Mouse (Mus musculus) megakaryocyte-erythroid progenitor cell, adult 5 weeks (primary cell): ENCODE data around the gene Btbd17. TPM values are rescaled to one million over a fixed set of nuclear protein-coding genes. Genes with fewer than 3 reads are reported as not detected.

Experiments
- polyA plus RNA-seq: library from polyadenylated mRNA; stranded (reverse); fragments of >175 nt; gene quantifications from 2 replicates; pipeline ENCODE4 v1.2.3, GENCODE M21; 2012

Gene Btbd17
- 0.23 TPM in 1 of 2 replicates, not detected in the other for polyA plus RNA-seq

DNA sequence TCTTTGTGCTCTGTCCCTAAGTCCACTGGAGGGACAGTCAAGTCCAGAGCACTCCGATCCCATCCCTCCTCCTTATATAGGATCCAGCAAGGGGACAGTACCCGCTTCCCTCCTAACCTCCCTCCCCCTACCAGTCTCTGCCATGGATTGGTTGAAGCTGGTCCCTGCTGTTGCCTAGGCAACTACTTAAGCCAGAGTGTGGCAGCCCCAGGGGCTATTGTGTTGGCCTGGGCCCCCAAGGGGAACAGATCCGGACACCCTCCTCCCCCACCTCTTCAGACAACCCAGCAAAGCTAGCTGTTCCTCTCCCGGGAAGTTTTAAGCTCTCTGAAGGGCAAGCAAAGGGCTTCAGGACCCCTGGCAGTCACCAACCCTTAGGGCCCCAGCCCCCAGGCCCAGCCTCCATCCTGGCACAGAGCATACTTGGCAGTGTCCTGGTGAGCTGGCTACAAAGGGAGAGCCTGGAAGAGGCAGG lies at the start of gene Btbd17:
Gene Btbd17 (minus strand): TSS at position 98 of the 475 bp plus-strand sequence.

DNA sequence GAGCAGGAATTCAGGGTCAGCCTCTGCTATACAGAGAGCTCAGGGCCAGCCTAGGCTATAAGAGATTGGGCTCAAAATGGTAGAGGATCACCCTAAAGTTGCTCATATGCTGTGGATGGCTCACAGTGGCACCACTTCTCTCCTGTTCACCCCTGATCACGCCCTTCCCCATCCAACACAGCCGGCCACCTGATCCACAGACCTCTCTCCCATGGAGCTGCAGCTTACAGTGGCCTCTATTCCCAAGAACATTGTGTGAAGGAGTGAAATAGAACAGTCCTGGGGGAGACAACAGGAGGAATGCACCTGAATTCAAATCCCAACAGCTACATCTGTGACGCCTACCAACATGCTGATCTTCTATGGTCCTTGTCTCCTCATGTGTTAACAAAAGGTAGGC lies 2.9 kb upstream of the Btbd17 start, which contains the start of gene Gpr142:
Gene Gpr142 (plus strand): TSS at position 301 of the 400 bp plus-strand sequence.

DNA sequence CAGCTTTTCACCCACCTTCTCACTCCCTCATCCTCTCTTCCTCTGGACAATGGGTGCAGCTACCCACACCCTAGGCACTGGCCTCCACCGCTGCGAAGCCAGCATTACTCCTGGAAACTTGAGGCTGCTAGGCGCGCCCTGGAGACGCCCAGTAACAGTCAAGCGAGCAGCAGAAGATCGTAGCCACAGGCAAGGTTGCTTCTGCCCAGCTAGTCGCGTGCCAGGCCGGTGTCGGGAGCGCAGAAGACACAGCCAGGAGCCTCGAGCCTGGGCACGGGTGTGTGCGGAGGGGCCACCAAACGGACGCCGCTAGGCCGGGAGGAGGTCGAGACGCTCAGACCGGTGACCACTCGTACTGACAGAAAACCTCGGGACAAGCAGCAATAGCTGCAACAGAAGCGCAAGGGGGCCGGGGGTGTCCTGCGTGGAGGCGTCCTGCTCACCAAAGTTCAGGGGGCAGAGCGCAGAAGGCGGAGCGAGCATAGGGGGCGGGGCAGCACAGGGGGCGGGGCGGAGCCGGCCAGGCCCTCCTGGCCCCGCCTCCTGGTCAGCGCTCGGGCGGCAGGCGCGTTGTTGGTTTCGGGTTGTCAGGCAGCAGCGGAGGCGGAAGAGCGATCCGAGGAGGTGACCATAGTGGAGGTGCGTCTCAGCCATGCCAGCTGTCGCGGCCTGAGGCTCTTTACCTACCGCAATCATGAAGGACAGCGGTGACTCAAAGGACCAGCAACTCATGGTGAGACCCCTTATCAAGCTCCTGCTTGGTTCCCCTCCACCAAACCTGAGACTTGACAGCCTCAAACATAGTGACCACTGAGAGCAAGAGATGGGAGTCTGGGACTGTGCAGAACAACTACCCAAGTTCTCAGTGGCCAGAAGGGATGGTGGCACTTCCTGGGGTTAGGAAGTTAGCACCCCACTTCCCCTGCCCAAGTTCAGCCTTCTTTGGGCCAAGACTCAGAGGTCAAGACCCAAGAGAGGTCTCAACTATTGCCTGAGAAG lies 30.6 kb downstream of the Btbd17 start, which contains the start of gene Kif19a:
Gene Kif19a (plus strand): TSS at position 569 of the 999 bp plus-strand sequence.

Other genes starting within 250 kb of the Btbd17 start
- gene Rpl38, start 127.4 kb downstream of the Btbd17 start, polyA plus RNA-seq = 434 and 462 TPM in 2 replicates
- gene Ttyh2, start 120.5 kb downstream of the Btbd17 start, polyA plus RNA-seq = 5.3 and 6.1 TPM in 2 replicates
- not detected in 2 replicates for gene Dnaic2, start 68.5 kb downstream of the Btbd17 start, polyA plus RNA-seq
- 0.93 and 1.2 TPM in 2 replicates for gene Kif19a, start 30.6 kb downstream of the Btbd17 start, polyA plus RNA-seq
- gene Gpr142, start 3.0 kb upstream of the Btbd17 start, polyA plus RNA-seq = not detected in 2 replicates
- gene Gprc5c, start 55.2 kb upstream of the Btbd17 start, polyA plus RNA-seq = 0.14 and 1.2 TPM in 2 replicates
- gene Cd300a, start 94.1 kb upstream of the Btbd17 start, polyA plus RNA-seq = 1.4 and 1.7 TPM in 2 replicates
- gene Cd300lb, start 138.4 kb upstream of the Btbd17 start, polyA plus RNA-seq = 2.9 and 5.9 TPM in 2 replicates
- gene Cd300c, start 173.2 kb upstream of the Btbd17 start, polyA plus RNA-seq = 0.15 and 0.78 TPM in 2 replicates
- 0.04 TPM in 1 of 2 replicates, not detected in the other for gene Cd300ld, start 194.0 kb upstream of the Btbd17 start, polyA plus RNA-seq
- 0.31 TPM in 1 of 2 replicates, not detected in the other for gene Cd300c2, start 205.9 kb upstream of the Btbd17 start, polyA plus RNA-seq
- not detected in 2 replicates for gene Cd300ld2, start 220.2 kb upstream of the Btbd17 start, polyA plus RNA-seq
- gene Cd300ld4, start 231.1 kb upstream of the Btbd17 start, polyA plus RNA-seq = not detected in 2 replicates
- gene Cd300ld5, start 241.8 kb upstream of the Btbd17 start, polyA plus RNA-seq = not detected in 2 replicates